Mouse (Mus musculus) stomach, postnatal 0 days (tissue): ENCODE data around the gene Pnkp. TPM values are rescaled to one million over a fixed set of nuclear protein-coding genes. Genes with fewer than 3 reads are reported as not detected.

Experiments
- ATAC-seq: fragments of 200-750 bp; cut with Nextera tagmentation; 2 replicates; pipeline ENCODE4 v1.8.0; 2017; ENCODE audit not compliant: low FRiP score, low TSS enrichment
- DNase-seq: peaks from one replicate; pipeline ENCODE4 v3.0.0-alpha.2; 2016; ENCODE audit warnings: low spot score
- H3K27ac ChIP-seq: fragments of 300-500 bp; sonication (generic); replicated peaks from 2 replicates; pipeline ENCODE4 v1.5.1; 2014; ENCODE audit warnings: mild to moderate bottlenecking, control low read depth
- H3K27me3 ChIP-seq: fragments of 300-500 bp; sonication (generic); 2 replicates; pipeline ENCODE4 v1.6.1; 2014; ENCODE audit warnings: low read length; ENCODE audit not compliant: control insufficient read depth, insufficient read depth
- H3K36me3 ChIP-seq: fragments of 300-500 bp; sonication (generic); 2 replicates; pipeline ENCODE4 v1.6.1; 2014; ENCODE audit warnings: low read length, mixed read lengths; ENCODE audit not compliant: control insufficient read depth, insufficient read depth
- H3K4me1 ChIP-seq: fragments of 300-500 bp; sonication (generic); replicated peaks from 2 replicates; pipeline ENCODE4 v1.6.1; 2014; ENCODE audit warnings: antibody characterized with exemption; ENCODE audit not compliant: control insufficient read depth, insufficient read depth
- H3K4me2 ChIP-seq: fragments of 300-500 bp; sonication (generic); replicated peaks from 2 replicates; pipeline ENCODE4 v1.6.1; 2014; ENCODE audit warnings: low read depth, mild to moderate bottlenecking, control low read depth, moderate library complexity
- H3K4me3 ChIP-seq: fragments of 300-500 bp; sonication (generic); 2 replicates; pipeline ENCODE4 v1.5.1; 2014; ENCODE audit warnings: low read depth, low read length, control low read depth
- H3K9ac ChIP-seq: fragments of 300-500 bp; sonication (generic); 2 replicates; pipeline ENCODE4 v1.6.1; 2014; ENCODE audit warnings: mild to moderate bottlenecking, low read length, control low read depth, mixed read lengths
- H3K9me3 ChIP-seq: fragments of 300-500 bp; sonication (generic); 2 replicates; pipeline ENCODE4 v1.6.1; 2016; ENCODE audit warnings: low read length; ENCODE audit not compliant: control insufficient read depth
- CTCF ChIP-seq: IDR thresholded peaks from 2 replicates; pipeline ENCODE4 v1.5.1; 2016; ENCODE audit warnings: antibody characterized with exemption, low read depth, mild to moderate bottlenecking, moderate library complexity
- EP300 ChIP-seq: optimal IDR thresholded peaks from 2 replicates; pipeline ENCODE3; 2016; ENCODE audit warnings: antibody characterized with exemption
- WGBS: fragments of 180-500 bp; shearing (Covaris S2); extraction: QIAGEN DNeasy Blood & Tissue Kit; methylation state at CpG from one replicate; pipeline ENCODE4 v1.1.7; 2014; 5-methylcytosine and 5-hydroxymethylcytosine counted together
- polyA plus RNA-seq: library from polyadenylated mRNA; unstranded; fragments of >200 nt; fragmentation: Nextera tagmentation; extraction: Ambion mirVana; gene quantifications from 2 replicates; pipeline ENCODE4 v1.2.1, GENCODE M21; 2015

Pnkp gene
- polyA plus RNA-seq, 1 experiment from 2014 or later = 23.5 TPM

GRCm38 (mm10) chr7:44892276-44892921 lies 35.5 kb downstream of the Pnkp start, which contains the start of gene Med25:
Gene Med25, minus strand, starts transcription at chr7:44892712.
- Histone ChIP-seq H3K4me3 (peak within 1 kb of the TSS; percentile 75), H3K27ac (peak within 1 kb of the TSS; percentile 97), H3K9me3 (no peaks in the 10 kb centered on the region), H3K36me3 (peaks cover 2% of the 10 kb centered on the region; the same call in 1 of the 2 replicates), H3K4me1 (peaks cover 6% of the 10 kb centered on the region), H3K4me2 (peak within 1 kb of the TSS; percentile 83), H3K9ac (peak within 1 kb of the TSS; percentile 87), H3K27me3 (no peaks in the 10 kb centered on the region)
- DNase-seq (peak; percentile 88), ATAC-seq (peak; percentile 56)
- TF ChIP-seq EP300 = no peak
- TF ChIP-seq CTCF = no peak
- WGBS = under 1% methylated on average over 56 of the region's 56 CpGs

GRCm38 (mm10) chr7:44893197-44893596 lies 36.3 kb downstream of the Pnkp start:
- Histone ChIP-seq H3K4me2 (peak overlapping the region; percentile 83), H3K9ac (no peak overlapping the region), H3K4me1 (peaks cover 6% of the 10 kb centered on the region), H3K9me3 (no peaks in the 10 kb centered on the region), H3K36me3 (peaks cover 2% of the 10 kb centered on the region; the same call in 1 of the 2 replicates), H3K27me3 (no peaks in the 10 kb centered on the region), H3K27ac (peak overlapping the region; percentile 75), H3K4me3 (peak overlapping the region; percentile 75; the same call in 1 of the 2 replicates)
- TF ChIP-seq CTCF = no peak
- no peak for TF ChIP-seq EP300
- ATAC-seq (no peak), DNase-seq (no peak)
- whole genome bisulfite sequencing = 10% methylated on average over 8 of the region's 8 CpGs

GRCm38 (mm10) chr7:44894175-44894574 lies 37.2 kb downstream of the Pnkp start:
- H3K27me3 ChIP-seq = no peaks in the 10 kb centered on the region
- no peak for ATAC-seq

GRCm38 (mm10) chr7:44895206-44895592 lies 38.3 kb downstream of the Pnkp start:
- no peaks in the 10 kb centered on the region for H3K27me3 ChIP-seq
- peaks cover 5% of the 10 kb centered on the region for H3K36me3 ChIP-seq
- no peak overlapping the region for H3K9ac ChIP-seq
- no peak for ATAC-seq
- H3K4me2 ChIP-seq = peak overlapping the region; percentile 72
- DNase-seq = no peak
- peak overlapping the region; percentile 65; the same call in 1 of the 2 replicates for H3K4me3 ChIP-seq
- H3K9me3 ChIP-seq = no peaks in the 10 kb centered on the region
- 61% methylated on average over 7 of the region's 7 CpGs for WGBS
- no peak overlapping the region for H3K27ac ChIP-seq
- TF ChIP-seq EP300 (no peak), CTCF (no peak)
- peaks cover 4% of the 10 kb centered on the region; the same call in 1 of the 2 replicates for H3K4me1 ChIP-seq

More at GRCm38 (mm10) chr7:44894175-44894574, 37.2 kb downstream of the Pnkp start:
- Histone ChIP-seq H3K9me3 (no peaks in the 10 kb centered on the region), H3K27ac (no peak overlapping the region), H3K4me2 (no peak overlapping the region), H3K36me3 (no peaks in the 10 kb centered on the region), H3K4me1 (peaks cover 4% of the 10 kb centered on the region), H3K4me3 (no peak overlapping the region), H3K9ac (no peak overlapping the region)
- TF ChIP-seq CTCF (no peak), EP300 (no peak)
- WGBS = 88% methylated on average over 3 of the region's 3 CpGs
- no peak for DNase-seq

GRCm38 (mm10) chr7:44895593-44896434 lies 38.9 kb downstream of the Pnkp start, which contains the start of gene Fuz:
Gene Fuz, plus strand, starts transcription at chr7:44896079.
- WGBS = under 1% methylated on average over 34 of the region's 34 CpGs
- Histone ChIP-seq H3K9ac (peak within 1 kb of the TSS; percentile 67), H3K36me3 (peaks cover 5% of the 10 kb centered on the region), H3K9me3 (no peaks in the 10 kb centered on the region), H3K4me2 (peak within 1 kb of the TSS; percentile 72), H3K27me3 (no peaks in the 10 kb centered on the region), H3K27ac (peak within 1 kb of the TSS; percentile 86), H3K4me3 (peak within 1 kb of the TSS; percentile 65), H3K4me1 (peaks cover under 1% of the 10 kb centered on the region; the same call in 1 of the 2 replicates)
- ATAC-seq (peak; percentile 55), DNase-seq (peak; percentile 88)
- TF ChIP-seq CTCF (peak; percentile 76), EP300 (peak; percentile 81)
